In the genomic region with DNA sequence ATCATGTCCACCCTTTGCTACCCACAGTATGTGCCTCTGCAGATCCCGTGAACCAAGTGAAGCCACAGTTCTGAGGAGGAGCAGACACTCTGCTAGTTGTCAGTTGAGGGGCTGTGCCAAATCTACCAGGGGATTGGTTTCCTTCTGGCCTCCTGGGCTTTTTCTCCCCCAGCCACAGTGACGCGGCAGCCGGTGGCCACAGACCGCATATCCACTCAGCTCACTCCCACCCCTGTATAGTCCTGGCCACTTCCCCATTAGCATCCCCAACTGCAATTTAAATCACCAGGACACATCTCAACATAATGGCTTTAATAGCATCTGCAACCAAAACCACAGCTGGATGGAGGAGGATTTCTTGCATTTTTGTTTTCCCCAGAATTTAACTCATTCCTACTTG, we compare ENCODE assay signal across 18 mouse cellular contexts. TPM values are rescaled to one million over a fixed set of nuclear protein-coding genes. Genes with fewer than 3 reads are reported as not detected.
DNase-seq lines count a peak whose midpoint lies in the region; ATAC-seq lines count a peak whose summit lies in the region.
"Had no signal": no experiment of that assay in that cellular context is flagged by ENCODE, and none has a peak within 500 bp of the region (broad histone marks: within the 10 kb centered on the region; RNA-seq: fewer than 3 reads in every experiment).

No protein-coding gene starts in this region.

- ATAC-seq in liver, embryonic 12.5 days, result no peak
- ATAC-seq in granulocyte monocyte progenitor cell, adult 5-6 weeks (replicated peaks; ENCODE audit: poor library complexity, severe bottlenecking), result peak; percentile 81
- peak; percentile 47 for ATAC-seq in monocyte, adult 5-6 weeks (replicated peaks; ENCODE audit: insufficient number of reproducible peaks, low FRiP score, low TSS enrichment, poor library complexity, severe bottlenecking)
- ATAC-seq in midbrain, embryonic 15.5 days (replicated peaks), result no peak
- ATAC-seq: forebrain, embryonic 15.5 days; hindbrain, postnatal 0 days had no signal

- no peak overlapping the region for H3K4me2 ChIP-seq in liver, embryonic 12.5 days
- no peak overlapping the region for H3K4me2 ChIP-seq in midbrain, embryonic 15.5 days
- H3K4me2 ChIP-seq: forebrain, embryonic 15.5 days; heart, embryonic 15.5 days; lung, embryonic 15.5 days; midbrain, embryonic 12.5 days had no signal

- WGBS in liver, embryonic 12.5 days (ENCODE audit: insufficient replicate concordance), result 19% methylated on average over 5 of the region's 5 CpGs
- WGBS in midbrain, embryonic 15.5 days, result 90% methylated on average over 5 of the region's 5 CpGs

- no peak overlapping the region for H3K9ac ChIP-seq in liver, embryonic 12.5 days
- H3K9ac ChIP-seq in midbrain, embryonic 15.5 days, result no peak overlapping the region
- H3K9ac ChIP-seq: forebrain, embryonic 15.5 days; heart, embryonic 15.5 days; lung, embryonic 15.5 days; midbrain, embryonic 12.5 days had no signal

- no peaks in the 10 kb centered on the region for H3K27me3 ChIP-seq in liver, embryonic 12.5 days (replicated peaks)
- H3K27me3 ChIP-seq in midbrain, embryonic 15.5 days (replicated peaks), result no peaks in the 10 kb centered on the region
- H3K27me3 ChIP-seq: forebrain, embryonic 15.5 days; heart, embryonic 15.5 days; lung, embryonic 15.5 days; midbrain, embryonic 12.5 days had no signal

- no peaks in the 10 kb centered on the region for H3K9me3 ChIP-seq in liver, embryonic 12.5 days (replicated peaks)
- H3K9me3 ChIP-seq in midbrain, embryonic 15.5 days, result no peaks in the 10 kb centered on the region
- H3K9me3 ChIP-seq: forebrain, embryonic 15.5 days; heart, embryonic 15.5 days; lung, embryonic 15.5 days; midbrain, embryonic 12.5 days had no signal

- peaks cover 14% of the 10 kb centered on the region; the same call in 1 of the 2 replicates for H3K4me1 ChIP-seq in liver, embryonic 12.5 days
- H3K4me1 ChIP-seq in midbrain, embryonic 15.5 days, result no peaks in the 10 kb centered on the region
- H3K4me1 ChIP-seq: forebrain, embryonic 15.5 days; lung, embryonic 15.5 days; midbrain, embryonic 12.5 days had no signal

- DNase-seq in liver, result peak; percentile 30
- peak; percentile 51 for DNase-seq in c-Kit-positive CD71-negative TER-119-negative erythroid progenitor cells, embryonic 14.5 days (ENCODE audit: low read depth)
- DNase-seq in retina, postnatal 1 day, result no peak
- DNase-seq: adrenal gland, postnatal 14 days; gastrocnemius, postnatal 25 days; right cerebral cortex, adult 18-20 months had no signal

- H3K4me3 ChIP-seq in liver, embryonic 12.5 days, result no peak overlapping the region
- no peak overlapping the region for H3K4me3 ChIP-seq in midbrain, embryonic 15.5 days
- H3K4me3 ChIP-seq: forebrain, embryonic 15.5 days; heart, embryonic 15.5 days; lung, embryonic 15.5 days; midbrain, embryonic 12.5 days had no signal

- H3K36me3 ChIP-seq in liver, embryonic 12.5 days, result peaks cover 13% of the 10 kb centered on the region; the same call in 1 of the 2 replicates
- H3K36me3 ChIP-seq in midbrain, embryonic 15.5 days (replicated peaks), result peaks cover 45% of the 10 kb centered on the region

- H3K27ac ChIP-seq in liver, embryonic 12.5 days, result no peak overlapping the region
- no peak overlapping the region for H3K27ac ChIP-seq in midbrain, embryonic 15.5 days
- H3K27ac ChIP-seq: forebrain, embryonic 15.5 days; heart, embryonic 15.5 days; hindbrain, postnatal 0 days; lung, embryonic 15.5 days; midbrain, embryonic 12.5 days had no signal

RNA-seq across cellular contexts. Expression of gene Jmjd4, which starts 31.1 kb away (rescaled TPM):
- polyA plus RNA-seq in liver, embryonic 12.5 days (2016; fragmentation: Nextera tagmentation; extraction: Ambion mirVana), result 7.5 and 7.7 TPM in 2 replicates
- total RNA-seq in granulocyte monocyte progenitor cell, adult 5-6 weeks (2014; fragmentation: Nextera tagmentation), result 4.3 and 6.0 TPM in 2 replicates
- total RNA-seq in granulocyte monocyte progenitor cell, adult 5-6 weeks (2017), result 4.3 and 5.6 TPM in 2 replicates
- 4.3 to 8.3 TPM (median 5.5 TPM) in 3 replicates for total RNA-seq in monocyte, adult 5-6 weeks (2017)
- polyA plus RNA-seq in midbrain, embryonic 15.5 days (2015; fragmentation: Nextera tagmentation; extraction: Ambion mirVana), result 19.2 and 20.5 TPM in 2 replicates

RNA-seq across cellular contexts. Expression of gene Snap47, which starts 32.3 kb away (rescaled TPM):
- 34.4 and 35.8 TPM in 2 replicates for polyA plus RNA-seq in liver, embryonic 12.5 days (2016; fragmentation: Nextera tagmentation; extraction: Ambion mirVana)
- total RNA-seq in granulocyte monocyte progenitor cell, adult 5-6 weeks (2014; fragmentation: Nextera tagmentation), result 5.9 and 6.0 TPM in 2 replicates
- total RNA-seq in granulocyte monocyte progenitor cell, adult 5-6 weeks (2017), result 4.8 and 7.1 TPM in 2 replicates
- total RNA-seq in monocyte, adult 5-6 weeks (2017), result 5.6 to 17.7 TPM (median 6.0 TPM) in 3 replicates
- polyA plus RNA-seq in midbrain, embryonic 15.5 days (2015; fragmentation: Nextera tagmentation; extraction: Ambion mirVana), result 539 and 549 TPM in 2 replicates

RNA-seq across cellular contexts. Expression of gene Prss38, which starts 43.3 kb away (rescaled TPM):
- polyA plus RNA-seq in liver, embryonic 12.5 days (2016; fragmentation: Nextera tagmentation; extraction: Ambion mirVana), result not detected in 2 replicates
- not detected in 2 replicates for total RNA-seq in granulocyte monocyte progenitor cell, adult 5-6 weeks (2014; fragmentation: Nextera tagmentation)
- not detected in 2 replicates for total RNA-seq in granulocyte monocyte progenitor cell, adult 5-6 weeks (2017)
- total RNA-seq in monocyte, adult 5-6 weeks (2017), result not detected in 3 replicates
- 0.18 TPM in 1 of 2 replicates, not detected in the other for polyA plus RNA-seq in midbrain, embryonic 15.5 days (2015; fragmentation: Nextera tagmentation; extraction: Ambion mirVana)
- total RNA-seq: adrenal gland, postnatal 14 days; gastrocnemius, postnatal 25 days; hindbrain, postnatal 0 days; layer of hippocampus, adult 18-20 months; left cerebral cortex, postnatal 14 days had no signal
- polyA plus RNA-seq: forebrain, embryonic 15.5 days; heart, embryonic 15.5 days; hindbrain, postnatal 0 days; lung, embryonic 15.5 days; neural tube, embryonic 14.5 days had no signal

RNA-seq across cellular contexts. Expression of gene Zfp867, which starts 53.6 kb away (rescaled TPM):
- polyA plus RNA-seq in liver, embryonic 12.5 days (2016; fragmentation: Nextera tagmentation; extraction: Ambion mirVana), result 1.3 and 1.7 TPM in 2 replicates
- 2.8 and 3.4 TPM in 2 replicates for total RNA-seq in granulocyte monocyte progenitor cell, adult 5-6 weeks (2014; fragmentation: Nextera tagmentation)
- 1.5 and 2.9 TPM in 2 replicates for total RNA-seq in granulocyte monocyte progenitor cell, adult 5-6 weeks (2017)
- 1.5 to 5.2 TPM (median 1.7 TPM) in 3 replicates for total RNA-seq in monocyte, adult 5-6 weeks (2017)
- polyA plus RNA-seq in midbrain, embryonic 15.5 days (2015; fragmentation: Nextera tagmentation; extraction: Ambion mirVana), result 13.8 and 15.4 TPM in 2 replicates

Comparison
In these comparisons a context has a peak if more than half of its experiments do, and no peak if none do; other contexts are left out.
1. ATAC-seq: peak in granulocyte monocyte progenitor cell, adult 5-6 weeks (single experiment) and monocyte, adult 5-6 weeks (single experiment); none in liver, embryonic 12.5 days (single experiment) and midbrain, embryonic 15.5 days (single experiment).